Mouse (Mus musculus): ENCODE results near the gene Slc25a34.

DNA sequence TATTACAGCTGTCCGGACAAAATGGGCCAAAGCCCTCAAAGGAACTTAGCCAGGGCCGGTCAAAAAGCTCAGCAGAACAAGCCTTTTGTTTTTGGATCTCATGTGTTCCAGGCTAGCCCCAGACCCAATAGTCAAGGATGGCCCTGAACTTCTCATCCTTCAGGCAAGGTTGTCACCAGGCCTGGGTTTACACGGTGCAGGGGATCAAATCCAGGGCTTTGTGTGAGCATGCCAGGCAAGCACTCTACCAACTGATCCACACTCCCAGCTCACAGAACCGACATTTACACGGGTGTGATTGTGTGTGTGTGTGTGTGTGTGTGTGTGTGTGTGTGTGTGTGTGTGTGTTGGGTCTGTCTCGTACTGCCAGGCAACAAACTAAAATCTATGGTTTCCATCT, 6.8 kb downstream of the Slc25a34 start:
- no peak for TF ChIP-seq CTCF (IDR thresholded peaks at IDR 0.05; ENCODE audit: control insufficient read depth, insufficient read depth, low read length)
- TF ChIP-seq POLR2A (IDR thresholded peaks at IDR 0.05; ENCODE audit: borderline replicate concordance, control insufficient read depth, low read depth, low read length), result no peak

Data from bone marrow, adult 2 months (tissue).